Comparison of ENCODE assay signal across 7 mouse cellular contexts in genomic region chr9:62026600-62026999, GRCm38 (mm10). TPM values are rescaled to one million over a fixed set of nuclear protein-coding genes. Genes with fewer than 3 reads are reported as not detected.
DNase-seq lines count a peak whose midpoint lies in the region; ATAC-seq and TF ChIP-seq lines count a peak whose summit lies in the region.

TSS of gene Paqr5 (minus strand) at chr9:62026856.

- no peaks in the 10 kb centered on the region for H3K4me1 ChIP-seq in heart, postnatal 0 days (ENCODE audit: control insufficient read depth, insufficient read depth)
- H3K4me1 ChIP-seq in stomach, embryonic 14.5 days (ENCODE audit: control insufficient read depth, insufficient read depth, low read length), result peaks cover 9% of the 10 kb centered on the region; the same call in 1 of the 2 replicates

- DNase-seq in adrenal gland, adult (ENCODE audit: inconsistent age in 2 of 2, low spot score in 1 of 2), result peak; percentile 74 to 80
- peak; percentile 66 for DNase-seq in embryo, embryonic 10.5 days (ENCODE audit: low spot score)
- DNase-seq in heart, postnatal 0 days (ENCODE audit: low spot score), result no peak
- DNase-seq in kidney, postnatal 36 days, result peak; percentile 86 to 92
- no peak for DNase-seq in left cerebral cortex, adult 18-20 months (ENCODE audit: low spot score in 2 of 2)

- under 1% methylated on average over 27 of the region's 32 CpGs for WGBS in heart, postnatal 0 days
- under 1% methylated on average over 32 of the region's 32 CpGs for WGBS in stomach, embryonic 14.5 days

- no peak for TF ChIP-seq EP300 in heart, postnatal 0 days (IDR thresholded peaks at IDR 0.05; ENCODE audit: low read depth)

- H3K4me2 ChIP-seq in heart, postnatal 0 days (ENCODE audit: low read depth, low read length), result peak within 1 kb of the TSS; percentile 73
- H3K4me2 ChIP-seq in stomach, embryonic 14.5 days (replicated peaks; ENCODE audit: low read depth, low read length), result peak within 1 kb of the TSS; percentile 71

- no peak within 1 kb of the TSS for H3K27ac ChIP-seq in heart, postnatal 0 days (ENCODE audit: low read depth)
- no peak within 1 kb of the TSS for H3K27ac ChIP-seq in stomach, embryonic 14.5 days (ENCODE audit: low read length)

- 0 out of 2 replicates have a peak within 1 kb of the TSS, but pooled peaks have one; percentile 17 for H3K9ac ChIP-seq in heart, postnatal 0 days (replicated peaks; ENCODE audit: low read depth, low read length)
- H3K9ac ChIP-seq in stomach, embryonic 14.5 days (replicated peaks; ENCODE audit: low read depth, low read length), result peak within 1 kb of the TSS; percentile 26; the same call in 1 of the 2 replicates

- TF ChIP-seq CTCF in heart, postnatal 0 days (IDR thresholded peaks at IDR 0.05; ENCODE audit: low read depth), result no peak

- H3K27me3 ChIP-seq in heart, postnatal 0 days (ENCODE audit: control insufficient read depth, insufficient read depth, low read length), result peaks cover 28% of the 10 kb centered on the region
- H3K27me3 ChIP-seq in stomach, embryonic 14.5 days (ENCODE audit: control insufficient read depth, insufficient read depth, low read length), result no peaks in the 10 kb centered on the region

- H3K9me3 ChIP-seq in heart, postnatal 0 days (replicated peaks; ENCODE audit: control insufficient read depth, low read length), result no peaks in the 10 kb centered on the region
- H3K9me3 ChIP-seq in stomach, embryonic 14.5 days (ENCODE audit: control insufficient read depth, low read depth, low read length), result no peaks in the 10 kb centered on the region

- peak within 1 kb of the TSS; percentile 44 for H3K4me3 ChIP-seq in heart, postnatal 0 days (ENCODE audit: low read depth, low read length)
- H3K4me3 ChIP-seq in stomach, embryonic 14.5 days (ENCODE audit: low read depth, low read length), result peak within 1 kb of the TSS; percentile 40

- no peak; the same call in 1 of the 2 replicates for ATAC-seq in heart, postnatal 0 days (ENCODE audit: insufficient read depth, low read depth)
- peak; percentile 89 for ATAC-seq in megakaryocyte progenitor cell, adult 5-6 weeks (replicated peaks; ENCODE audit: poor library complexity)
- ATAC-seq in stomach, embryonic 14.5 days (ENCODE audit: insufficient number of reproducible peaks, insufficient read depth, low FRiP score, low read depth), result peak; percentile 85

- no peaks in the 10 kb centered on the region for H3K36me3 ChIP-seq in heart, postnatal 0 days (replicated peaks; ENCODE audit: control insufficient read depth, insufficient read depth, low read length)
- H3K36me3 ChIP-seq in stomach, embryonic 14.5 days (ENCODE audit: control insufficient read depth, insufficient read depth, low read length), result no peaks in the 10 kb centered on the region

RNA-seq across cellular contexts. Expression of gene Paqr5, which starts in this region (rescaled TPM):
- 5.1 TPM in 1 of 2 replicates, not detected in the other for total RNA-seq in heart, postnatal 0 days (2014; rRNA removed; ENCODE audit: low replicate concordance)
- polyA plus RNA-seq in heart, postnatal 0 days (2015; fragmentation: Nextera tagmentation; extraction: Ambion mirVana), result 0.15 and 0.18 TPM in 2 replicates
- 0.20 and 0.74 TPM in 2 replicates for total RNA-seq in megakaryocyte progenitor cell, adult 5-6 weeks (2015)
- total RNA-seq in megakaryocyte progenitor cell, adult 5-6 weeks (2017), result 0.68 and 1.7 TPM in 2 replicates
- polyA plus RNA-seq in stomach, embryonic 14.5 days (2014; fragmentation: Nextera tagmentation; extraction: Ambion mirVana), result 18.7 and 20.5 TPM in 2 replicates
- total RNA-seq in left cerebral cortex, adult 18-20 months (2021), result 1 to 10 TPM; 3.5 to 3.8 TPM

Comparison
In these comparisons a context has a peak if more than half of its experiments do, and no peak if none do; other contexts are left out.
1. RNA of gene Paqr5 (polyA plus RNA-seq): 18.7 to 20.5 TPM in stomach, embryonic 14.5 days; 0.15 to 0.18 TPM in heart, postnatal 0 days; every median in the first group is over 10 times any median in the second.
2. DNase-seq: peak in adrenal gland, adult (2 of 2), embryo, embryonic 10.5 days (single experiment) and kidney, postnatal 36 days (2 of 2); none in heart, postnatal 0 days (single experiment) and left cerebral cortex, adult 18-20 months (0 of 2).